Mouse (Mus musculus) retina, postnatal 1 day (tissue): ENCODE data around the gene Lpcat4.
"Not testable (repeated sequence)": the region's sequence is repeated elsewhere in the genome, so short reads cannot be mapped to it uniquely, and the experiment has no call there.

Source experiments
- DNase-seq: peaks from one replicate; pipeline ENCODE4 v3.0.0-alpha.2; 2012

The Lpcat4 gene

GRCm38 (mm10) chr2:112261748-112262653 is 22.7 kb downstream of the Lpcat4 start, which contains the start of gene Nop10:
Gene Nop10 (plus strand): TSS chr2:112261926.
- DNase-seq: peak; percentile 95

- no peak for DNase-seq
Observed at GRCm38 (mm10) chr2:112262779-112263295, 23.6 kb downstream of the Lpcat4 start.

- DNase-seq: no peak
Observed at GRCm38 (mm10) chr2:112264364-112264763, 25.1 kb downstream of the Lpcat4 start.

GRCm38 (mm10) chr2:112265448-112266241 is 26.4 kb downstream of the Lpcat4 start, which contains the start of gene Slc12a6:
Gene Slc12a6 (plus strand): TSS chr2:112265825.
- peak; percentile 94 for DNase-seq

- peak; percentile 71 for DNase-seq
Observed at GRCm38 (mm10) chr2:112266242-112266592, 26.9 kb downstream of the Lpcat4 start, which contains the start of gene Gm21985. Gene Gm21985 (plus strand): TSS chr2:112266314.

- peak; percentile 44 for DNase-seq
Observed at GRCm38 (mm10) chr2:112266780-112267179, 27.5 kb downstream of the Lpcat4 start.

GRCm38 (mm10) chr2:112267547-112268269 is 28.4 kb downstream of the Lpcat4 start:
- DNase-seq: no peak

- no peak for DNase-seq
Observed at GRCm38 (mm10) chr2:112270011-112270410, 30.7 kb downstream of the Lpcat4 start.

GRCm38 (mm10) chr2:112272909-112273308 is 33.6 kb downstream of the Lpcat4 start:
- DNase-seq: no peak

GRCm38 (mm10) chr2:112273474-112273873 is 34.2 kb downstream of the Lpcat4 start:
- no peak for DNase-seq

- no peak for DNase-seq
Observed at GRCm38 (mm10) chr2:112276870-112277269, 37.6 kb downstream of the Lpcat4 start.

GRCm38 (mm10) chr2:112282846-112283245 is 43.6 kb downstream of the Lpcat4 start:
- DNase-seq: no peak

GRCm38 (mm10) chr2:112284363-112285030 is 45.2 kb downstream of the Lpcat4 start:
- peak; percentile 80 for DNase-seq

- no peak for DNase-seq
Observed at GRCm38 (mm10) chr2:112285031-112285390, 45.7 kb downstream of the Lpcat4 start.

- not testable (repeated sequence) for DNase-seq
Observed at GRCm38 (mm10) chr2:112286062-112286461, 46.8 kb downstream of the Lpcat4 start.

- peak; percentile 11 for DNase-seq
Observed at GRCm38 (mm10) chr2:112287059-112287458, 47.8 kb downstream of the Lpcat4 start.

- DNase-seq: no peak
Observed at GRCm38 (mm10) chr2:112289507-112289906, 50.2 kb downstream of the Lpcat4 start.

- no peak for DNase-seq
Observed at GRCm38 (mm10) chr2:112292823-112293222, 53.6 kb downstream of the Lpcat4 start.

GRCm38 (mm10) chr2:112296211-112296610 is 56.9 kb downstream of the Lpcat4 start:
- DNase-seq: no peak
